Mouse (Mus musculus) heart, adult 2 months (tissue): ENCODE results near the gene Rgl2.

Source experiments
- CTCF ChIP-seq: fragments of 200-600 bp; IDR thresholded peaks from 2 replicates; pipeline ENCODE4 v1.8.1; 2022; ENCODE audit warnings: antibody characterized with exemption, mild to moderate bottlenecking, moderate library complexity
- POLR2A ChIP-seq: fragments of 200-500 bp; IDR thresholded peaks from 2 replicates; pipeline ENCODE4 v1.6.1; 2011; ENCODE audit warnings: mild to moderate bottlenecking, low read depth, low read length, control low read depth; ENCODE audit not compliant: insufficient read depth

DNA sequence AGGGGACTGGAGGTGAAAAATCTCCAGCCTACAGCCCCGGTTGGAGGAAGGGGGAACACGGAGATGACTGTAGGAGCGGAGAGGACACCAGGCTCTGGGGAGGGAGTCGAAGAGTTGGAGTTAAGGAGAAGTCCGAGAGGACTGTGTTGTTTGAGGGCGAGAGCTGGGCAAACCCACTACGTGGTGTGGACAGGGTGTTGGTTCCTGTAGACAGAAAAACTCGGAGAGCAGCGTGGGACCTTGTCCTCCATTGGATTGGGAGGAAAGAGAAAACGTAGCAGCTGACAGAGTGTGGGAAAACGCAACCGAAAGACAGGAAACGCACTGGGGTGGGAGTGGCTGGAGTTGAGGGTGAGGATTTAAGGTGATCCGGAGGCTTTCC is 19.5 kb upstream of the Rgl2 start:
- TF ChIP-seq CTCF (no peak), POLR2A (peak; percentile 70)
